Mouse (Mus musculus): ENCODE measurements around the gene Cdk11b. TPM values are rescaled to one million over a fixed set of nuclear protein-coding genes. Genes with fewer than 3 reads are reported as not detected.

The Cdk11b gene
- polyA plus RNA-seq, 1 experiment from 2014 or later = 33.5 TPM

- no peak overlapping the region for H3K9ac ChIP-seq (ENCODE audit: low read length)
- H3K4me3 ChIP-seq (ENCODE audit: control insufficient read depth in 1 of 2, insufficient read depth in 1 of 2, low read depth in 1 of 2, low read length in 2 of 2) = no peak overlapping the region
- 91% methylated on average over 6 of the region's 6 CpGs for WGBS
- ATAC-seq (ENCODE audit: insufficient number of reproducible peaks, insufficient read depth, low FRiP score, low read depth) = no peak
- peaks cover 85% of the 10 kb centered on the region for H3K36me3 ChIP-seq (ENCODE audit: control insufficient read depth, insufficient read depth, low read length)
- H3K9me3 ChIP-seq (ENCODE audit: control insufficient read depth, low read length) = no peaks in the 10 kb centered on the region
- no peaks in the 10 kb centered on the region for H3K27me3 ChIP-seq (ENCODE audit: control insufficient read depth, insufficient read depth, low read length)
- no peak overlapping the region for H3K4me2 ChIP-seq (ENCODE audit: low read length)
- no peaks in the 10 kb centered on the region for H3K4me1 ChIP-seq (ENCODE audit: control insufficient read depth in 2 of 2, insufficient read depth in 2 of 2, low read length in 2 of 2)
- no peak overlapping the region for H3K27ac ChIP-seq (replicated peaks in 1 of 2; ENCODE audit: control insufficient read depth in 1 of 2, insufficient read depth in 1 of 2, low read depth in 2 of 2, low read length in 2 of 2)
Observed at GRCm38 (mm10) chr4:155582279-155582905, 42.3 kb upstream of the Cdk11b start.

GRCm38 (mm10) chr4:155589356-155589755, 35.3 kb upstream of the Cdk11b start:
- no peak for ATAC-seq (ENCODE audit: insufficient number of reproducible peaks, insufficient read depth, low FRiP score, low read depth)
- no peaks in the 10 kb centered on the region for H3K27me3 ChIP-seq (ENCODE audit: control insufficient read depth, insufficient read depth, low read length)
- H3K9ac ChIP-seq (ENCODE audit: low read length) = no peak overlapping the region
- no peak overlapping the region for H3K4me3 ChIP-seq (ENCODE audit: control insufficient read depth in 1 of 2, insufficient read depth in 1 of 2, low read depth in 1 of 2, low read length in 2 of 2)
- no peaks in the 10 kb centered on the region for H3K9me3 ChIP-seq (ENCODE audit: control insufficient read depth, low read length)
- 88% methylated on average over 5 of the region's 5 CpGs for WGBS
- no peak overlapping the region for H3K27ac ChIP-seq (replicated peaks in 1 of 2; ENCODE audit: control insufficient read depth in 1 of 2, insufficient read depth in 1 of 2, low read depth in 2 of 2, low read length in 2 of 2)
- peaks cover 63% of the 10 kb centered on the region for H3K36me3 ChIP-seq (ENCODE audit: control insufficient read depth, insufficient read depth, low read length)
- H3K4me1 ChIP-seq (ENCODE audit: control insufficient read depth in 2 of 2, insufficient read depth in 2 of 2, low read length in 2 of 2) = no peaks in the 10 kb centered on the region
- H3K4me2 ChIP-seq (ENCODE audit: low read length) = no peak overlapping the region

- H3K9me3 ChIP-seq (ENCODE audit: control insufficient read depth, low read length) = no peaks in the 10 kb centered on the region
- H3K36me3 ChIP-seq (ENCODE audit: control insufficient read depth, insufficient read depth, low read length) = peaks cover 45% of the 10 kb centered on the region
- no peak for ATAC-seq (ENCODE audit: insufficient number of reproducible peaks, insufficient read depth, low FRiP score, low read depth)
- H3K4me1 ChIP-seq (ENCODE audit: control insufficient read depth in 2 of 2, insufficient read depth in 2 of 2, low read length in 2 of 2) = peaks cover 2 to 3% of the 10 kb centered on the region in 2 experiments; a peak in 1 of 4 replicates
- WGBS = 65% methylated on average over 7 of the region's 7 CpGs
- H3K9ac ChIP-seq (ENCODE audit: low read length) = no peak overlapping the region
- no peaks in the 10 kb centered on the region for H3K27me3 ChIP-seq (ENCODE audit: control insufficient read depth, insufficient read depth, low read length)
- no peak overlapping the region for H3K4me3 ChIP-seq (ENCODE audit: control insufficient read depth in 1 of 2, insufficient read depth in 1 of 2, low read depth in 1 of 2, low read length in 2 of 2)
- H3K4me2 ChIP-seq (ENCODE audit: low read length) = no peak overlapping the region
- H3K27ac ChIP-seq (replicated peaks in 1 of 2; ENCODE audit: control insufficient read depth in 1 of 2, insufficient read depth in 1 of 2, low read depth in 2 of 2, low read length in 2 of 2) = no peak overlapping the region
Observed at GRCm38 (mm10) chr4:155591012-155591719, 33.5 kb upstream of the Cdk11b start.

DNA sequence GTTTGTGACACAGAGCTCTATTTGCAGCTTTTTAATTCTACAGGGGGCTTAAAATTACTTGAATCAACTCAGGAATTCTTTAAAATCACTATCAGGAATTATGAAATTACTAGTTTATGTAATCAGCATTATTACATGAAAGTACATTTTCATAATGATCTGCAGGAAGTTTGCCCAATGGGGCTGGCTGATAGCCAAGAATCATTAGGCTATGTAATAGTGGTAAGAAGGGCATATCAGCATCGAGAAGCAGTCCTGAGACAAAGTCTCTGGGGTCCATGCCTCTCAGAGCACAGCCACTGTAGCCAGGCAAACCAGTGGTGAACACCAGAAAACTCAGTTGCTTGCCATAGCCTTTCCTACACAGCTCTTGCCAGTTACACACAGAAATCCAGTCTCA, 30.9 kb upstream of the Cdk11b start:
- Histone ChIP-seq H3K4me3 (ENCODE audit: control insufficient read depth in 1 of 2, insufficient read depth in 1 of 2, low read depth in 1 of 2, low read length in 2 of 2) (no peak overlapping the region), H3K4me2 (ENCODE audit: low read length) (no peak overlapping the region), H3K36me3 (ENCODE audit: control insufficient read depth, insufficient read depth, low read length) (peaks cover 20% of the 10 kb centered on the region), H3K9me3 (ENCODE audit: control insufficient read depth, low read length) (no peaks in the 10 kb centered on the region), H3K27me3 (ENCODE audit: control insufficient read depth, insufficient read depth, low read length) (no peaks in the 10 kb centered on the region), H3K4me1 (ENCODE audit: control insufficient read depth in 2 of 2, insufficient read depth in 2 of 2, low read length in 2 of 2) (peaks cover 2 to 3% of the 10 kb centered on the region in 2 experiments; a peak in 1 of 4 replicates), H3K9ac (ENCODE audit: low read length) (no peak overlapping the region), H3K27ac (replicated peaks in 1 of 2; ENCODE audit: control insufficient read depth in 1 of 2, insufficient read depth in 1 of 2, low read depth in 2 of 2, low read length in 2 of 2) (no peak overlapping the region)
- WGBS = 46% methylated on average over 1 of the region's 1 CpGs
- ATAC-seq (ENCODE audit: insufficient number of reproducible peaks, insufficient read depth, low FRiP score, low read depth) = no peak

DNA sequence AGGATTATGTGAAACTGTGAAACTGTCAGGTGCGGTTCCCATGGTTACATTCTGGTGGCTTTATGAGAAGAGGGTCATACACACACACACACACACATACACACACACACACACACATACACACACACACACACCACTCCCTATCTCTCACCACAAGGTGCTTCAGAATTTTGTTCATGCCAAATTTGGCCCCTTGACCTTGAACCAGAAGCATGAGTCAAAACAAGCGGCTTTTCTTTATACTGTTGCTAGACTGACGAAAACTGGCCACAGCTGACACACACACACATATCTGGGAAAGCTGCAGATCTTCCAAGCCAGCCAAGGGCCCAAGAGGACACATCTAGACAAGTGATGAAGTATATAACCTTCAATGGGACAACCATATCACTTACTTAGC, 28.9 kb upstream of the Cdk11b start:
- H3K9ac ChIP-seq (ENCODE audit: low read length) = no peak overlapping the region
- WGBS = 64% methylated on average over 3 of the region's 3 CpGs
- no peaks in the 10 kb centered on the region for H3K27me3 ChIP-seq (ENCODE audit: control insufficient read depth, insufficient read depth, low read length)
- no peak for ATAC-seq (ENCODE audit: insufficient number of reproducible peaks, insufficient read depth, low FRiP score, low read depth)
- no peak overlapping the region for H3K4me3 ChIP-seq (ENCODE audit: control insufficient read depth in 1 of 2, insufficient read depth in 1 of 2, low read depth in 1 of 2, low read length in 2 of 2)
- H3K4me1 ChIP-seq (ENCODE audit: control insufficient read depth in 2 of 2, insufficient read depth in 2 of 2, low read length in 2 of 2) = peaks cover 2 to 3% of the 10 kb centered on the region in 2 experiments; a peak in 1 of 4 replicates
- no peaks in the 10 kb centered on the region for H3K36me3 ChIP-seq (ENCODE audit: control insufficient read depth, insufficient read depth, low read length)
- no peak overlapping the region for H3K27ac ChIP-seq (replicated peaks in 1 of 2; ENCODE audit: control insufficient read depth in 1 of 2, insufficient read depth in 1 of 2, low read depth in 2 of 2, low read length in 2 of 2)
- H3K4me2 ChIP-seq (ENCODE audit: low read length) = no peak overlapping the region
- H3K9me3 ChIP-seq (ENCODE audit: control insufficient read depth, low read length) = no peaks in the 10 kb centered on the region

GRCm38 (mm10) chr4:155596606-155597005, 28.0 kb upstream of the Cdk11b start:
- H3K9me3 ChIP-seq (ENCODE audit: control insufficient read depth, low read length) = no peaks in the 10 kb centered on the region
- H3K36me3 ChIP-seq (ENCODE audit: control insufficient read depth, insufficient read depth, low read length) = no peaks in the 10 kb centered on the region
- 69% methylated on average over 5 of the region's 5 CpGs for WGBS
- no peak overlapping the region for H3K9ac ChIP-seq (ENCODE audit: low read length)
- H3K27ac ChIP-seq (replicated peaks in 1 of 2; ENCODE audit: control insufficient read depth in 1 of 2, insufficient read depth in 1 of 2, low read depth in 2 of 2, low read length in 2 of 2) = no peak overlapping the region
- no peak for ATAC-seq (ENCODE audit: insufficient number of reproducible peaks, insufficient read depth, low FRiP score, low read depth)
- H3K4me3 ChIP-seq (ENCODE audit: control insufficient read depth in 1 of 2, insufficient read depth in 1 of 2, low read depth in 1 of 2, low read length in 2 of 2) = no peak overlapping the region
- H3K4me2 ChIP-seq (ENCODE audit: low read length) = no peak overlapping the region
- no peaks in the 10 kb centered on the region for H3K27me3 ChIP-seq (ENCODE audit: control insufficient read depth, insufficient read depth, low read length)
- peaks cover 2 to 3% of the 10 kb centered on the region in 2 experiments; a peak in 1 of 4 replicates for H3K4me1 ChIP-seq (ENCODE audit: control insufficient read depth in 2 of 2, insufficient read depth in 2 of 2, low read length in 2 of 2)

DNA sequence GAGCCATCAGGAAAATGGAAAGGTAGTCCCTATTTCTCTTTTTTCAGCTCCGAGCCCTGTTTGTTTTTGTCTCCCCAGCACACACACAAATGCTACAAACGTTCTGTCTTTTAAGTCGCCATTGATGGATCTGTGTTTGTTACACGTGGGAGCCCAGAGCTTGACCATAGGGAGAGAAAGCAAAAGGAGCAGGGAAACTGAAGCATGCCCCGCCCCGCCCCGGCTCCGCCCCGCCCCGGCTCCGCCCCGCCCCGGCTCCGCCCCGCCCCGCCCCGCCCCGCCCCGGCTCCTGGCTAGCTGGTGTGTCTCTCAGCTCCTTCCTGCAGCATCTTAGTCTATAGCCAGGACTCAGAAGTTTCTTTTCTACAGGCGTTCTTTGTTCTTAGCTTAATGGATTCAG, 26.1 kb upstream of the Cdk11b start:
- H3K36me3 ChIP-seq (ENCODE audit: control insufficient read depth, insufficient read depth, low read length) = peaks cover 8% of the 10 kb centered on the region
- H3K27ac ChIP-seq (replicated peaks in 1 of 2; ENCODE audit: control insufficient read depth in 1 of 2, insufficient read depth in 1 of 2, low read depth in 2 of 2, low read length in 2 of 2) = no peak overlapping the region
- H3K27me3 ChIP-seq (ENCODE audit: control insufficient read depth, insufficient read depth, low read length) = no peaks in the 10 kb centered on the region
- H3K4me2 ChIP-seq (ENCODE audit: low read length) = no peak overlapping the region
- WGBS = 21% methylated on average over 20 of the region's 20 CpGs
- H3K4me3 ChIP-seq (ENCODE audit: control insufficient read depth in 1 of 2, insufficient read depth in 1 of 2, low read depth in 1 of 2, low read length in 2 of 2) = no peak overlapping the region
- ATAC-seq (ENCODE audit: insufficient number of reproducible peaks, insufficient read depth, low FRiP score, low read depth) = no peak
- peaks cover 2 to 13% of the 10 kb centered on the region in 2 experiments; a peak in 3 of 4 replicates for H3K4me1 ChIP-seq (ENCODE audit: control insufficient read depth in 2 of 2, insufficient read depth in 2 of 2, low read length in 2 of 2)
- no peak overlapping the region for H3K9ac ChIP-seq (ENCODE audit: low read length)
- no peaks in the 10 kb centered on the region for H3K9me3 ChIP-seq (ENCODE audit: control insufficient read depth, low read length)
